Mouse (Mus musculus) C2C12 (cell line): ENCODE measurements around the gene Stx3.

Experiments used
- CTCF ChIP-seq: IDR thresholded peaks from one replicate; pipeline ENCODE4 v1.5.1; 2011; ENCODE audit not compliant: control insufficient read depth, insufficient read depth, insufficient read length
- FOSL1 ChIP-seq: IDR thresholded peaks from one replicate; pipeline ENCODE4 v1.8.0; 2011; ENCODE audit warnings: mild to moderate bottlenecking, low read length; ENCODE audit not compliant: poor library complexity, insufficient read depth, severe bottlenecking
- MAX ChIP-seq: IDR thresholded peaks from one replicate; pipeline ENCODE4 v1.6.1; 2011; ENCODE audit warnings: mild to moderate bottlenecking, control low read depth
- MYOG ChIP-seq: IDR thresholded peaks from one replicate; pipeline ENCODE4 v1.6.1; 2011; ENCODE audit not compliant: control insufficient read depth, insufficient read length; ENCODE audit errors: extremely low read depth
- USF1 ChIP-seq: IDR thresholded peaks from one replicate; pipeline ENCODE4 v1.6.1; 2011; ENCODE audit warnings: low read depth, mild to moderate bottlenecking, control low read depth, moderate library complexity

DNA sequence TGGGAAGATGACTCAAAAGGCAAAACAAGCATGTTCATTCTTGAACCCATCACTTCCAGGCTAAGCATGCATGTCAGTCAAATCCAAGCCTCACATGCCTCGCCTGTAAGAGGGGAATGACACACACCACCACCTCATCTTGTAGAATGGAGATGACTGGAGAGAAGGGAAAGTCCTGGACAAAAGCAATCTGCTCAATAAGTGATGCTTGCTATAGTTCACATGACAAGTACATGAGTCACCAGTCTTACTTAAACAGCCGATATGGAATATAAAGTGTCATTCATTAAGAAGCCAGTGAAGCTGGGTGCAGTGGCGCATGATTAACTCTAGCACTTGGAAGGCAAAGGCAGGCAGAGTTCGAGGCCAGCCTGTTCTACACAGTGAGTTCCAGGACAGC lies 6.1 kb downstream of the Stx3 start:
- no peak for TF ChIP-seq CTCF
- TF ChIP-seq FOSL1, result no peak
- no peak for TF ChIP-seq MYOG
- TF ChIP-seq USF1, result no peak
- TF ChIP-seq MAX, result no peak
